Mouse (Mus musculus): Measurements from ENCODE around the gene Arfgap3. TPM values are rescaled to one million over a fixed set of nuclear protein-coding genes. Genes with fewer than 3 reads are reported as not detected.
"Not testable (repeated sequence)": the region's sequence is repeated elsewhere in the genome, so short reads cannot be mapped to it uniquely, and the experiment has no call there.

Arfgap3 gene
- total RNA-seq (2022), result 10 to 100 TPM; 16.1 to 23.7 (median 20.0) TPM

DNA sequence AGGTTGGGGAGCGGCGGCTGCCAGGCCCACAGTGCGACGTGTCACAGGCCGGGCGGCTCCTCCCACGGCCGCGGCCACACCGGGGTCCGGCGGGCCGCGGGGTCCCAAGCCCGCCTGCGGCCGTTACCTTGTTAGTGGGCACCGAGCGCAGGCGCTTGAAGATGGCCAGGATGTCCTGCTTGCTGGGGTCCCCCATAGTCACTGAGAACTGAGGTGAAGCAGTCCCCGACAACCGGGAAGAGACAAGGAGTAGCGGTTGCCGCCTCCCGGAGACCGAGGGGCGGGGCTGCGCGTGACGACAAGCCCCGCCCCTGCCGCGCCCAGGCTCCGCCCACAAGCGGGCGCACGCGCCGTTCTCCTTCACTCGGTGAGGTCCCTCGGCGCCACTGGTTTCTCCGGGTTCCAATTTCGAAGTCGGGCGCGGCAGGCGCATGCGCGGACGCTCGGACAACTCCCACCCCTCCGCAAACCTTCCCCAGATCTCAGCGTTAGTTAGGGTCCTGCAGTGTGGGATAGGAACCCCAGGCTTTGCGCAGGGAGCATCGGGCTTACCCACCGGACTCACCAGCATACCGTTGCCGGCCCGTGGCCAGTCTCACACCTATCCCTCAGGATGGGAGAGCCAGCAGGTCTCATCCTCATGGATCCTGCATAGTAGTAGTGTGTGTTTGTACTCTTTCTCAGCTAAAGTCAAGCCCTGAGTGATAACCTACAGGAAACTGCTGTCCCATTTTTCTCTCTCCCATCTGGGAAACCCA, at the start of gene Arfgap3:
Arfgap3 (minus strand) TSS at position 294 of the 758 bp plus-strand sequence.
- peak; percentile 88 to 95 for DNase-seq (ENCODE audit: low spot score in 2 of 2)

DNA sequence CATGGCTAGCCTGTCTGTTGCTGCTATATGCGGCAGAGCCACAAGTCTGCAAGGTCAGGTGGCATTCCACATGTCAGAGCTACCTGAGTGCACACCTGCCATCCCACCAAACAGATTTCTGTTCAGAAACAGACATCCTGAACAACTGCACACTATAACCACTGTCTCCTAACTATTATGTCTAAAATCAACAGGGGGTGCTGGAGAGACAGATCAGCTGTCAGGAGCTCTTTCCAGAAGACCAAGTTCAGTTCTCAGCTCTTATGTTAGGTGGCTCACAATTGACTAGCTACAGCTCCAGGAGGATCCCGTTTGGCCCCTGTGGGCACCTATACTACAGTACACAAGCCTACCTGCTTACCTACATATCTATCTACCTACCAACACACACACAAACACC, 42.7 kb upstream of the Arfgap3 start:
- no peak for DNase-seq (ENCODE audit: low spot score in 2 of 2)

DNA sequence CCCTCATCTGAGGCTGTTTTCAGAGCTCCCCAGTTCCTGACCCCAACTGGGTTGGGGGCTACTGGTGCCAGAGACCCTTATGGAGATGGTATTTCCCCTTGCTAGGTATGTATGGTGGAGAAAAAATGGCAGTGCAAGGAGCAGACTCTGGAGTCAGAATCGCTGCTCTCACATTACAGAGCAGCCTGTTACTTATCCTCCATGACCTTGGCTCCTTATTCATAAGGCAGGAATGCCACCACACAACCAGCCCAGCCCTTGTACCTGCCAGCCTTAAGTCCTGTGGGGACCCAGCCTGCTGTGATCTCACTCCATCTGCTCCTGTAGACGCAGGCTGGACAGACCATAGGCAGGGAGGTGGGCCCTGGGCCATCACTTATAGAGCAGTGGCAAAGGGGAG, 37.9 kb upstream of the Arfgap3 start:
- DNase-seq (ENCODE audit: low spot score in 2 of 2), result no peak

DNA sequence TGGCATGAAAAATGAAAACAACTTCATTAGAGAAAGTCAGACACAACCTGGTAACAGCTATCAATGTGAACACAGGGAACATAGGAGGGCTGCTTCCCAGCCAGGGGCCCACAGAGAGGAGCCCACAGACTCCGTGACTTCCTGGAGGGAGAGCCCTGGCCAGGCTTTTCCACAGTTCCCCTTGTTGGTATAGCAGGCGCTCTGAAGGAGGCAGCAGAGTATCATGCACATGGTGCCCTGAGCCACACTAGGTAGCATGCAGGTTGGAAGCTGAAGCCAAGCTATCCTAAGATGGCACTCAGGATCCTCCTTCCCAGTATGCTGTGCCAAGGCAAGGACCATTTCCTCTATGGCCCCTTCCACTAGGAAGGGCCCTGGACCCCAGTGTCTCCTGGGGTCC, 33.6 kb upstream of the Arfgap3 start:
- no peak for DNase-seq (ENCODE audit: low spot score in 2 of 2)

DNA sequence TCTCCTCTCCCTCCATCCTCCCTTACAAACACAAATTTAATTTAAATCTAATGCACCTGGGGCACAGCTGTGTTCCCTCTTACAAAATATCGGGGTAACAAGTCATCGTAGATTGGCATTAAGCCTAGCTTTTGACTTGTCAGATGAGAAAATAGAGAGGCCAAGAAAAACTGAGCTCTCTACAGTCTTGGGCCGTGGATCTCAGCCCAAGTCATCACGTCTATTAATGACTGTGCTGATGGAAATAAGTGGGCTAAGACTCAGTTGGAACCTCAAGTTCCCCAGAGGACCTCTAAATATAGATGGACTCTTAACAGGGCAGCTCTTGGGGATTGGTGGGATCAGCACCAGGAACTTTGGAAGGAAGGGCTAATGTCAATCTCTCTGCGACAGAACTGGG, 33.1 kb upstream of the Arfgap3 start:
- DNase-seq (ENCODE audit: low spot score in 2 of 2), result no peak

DNA sequence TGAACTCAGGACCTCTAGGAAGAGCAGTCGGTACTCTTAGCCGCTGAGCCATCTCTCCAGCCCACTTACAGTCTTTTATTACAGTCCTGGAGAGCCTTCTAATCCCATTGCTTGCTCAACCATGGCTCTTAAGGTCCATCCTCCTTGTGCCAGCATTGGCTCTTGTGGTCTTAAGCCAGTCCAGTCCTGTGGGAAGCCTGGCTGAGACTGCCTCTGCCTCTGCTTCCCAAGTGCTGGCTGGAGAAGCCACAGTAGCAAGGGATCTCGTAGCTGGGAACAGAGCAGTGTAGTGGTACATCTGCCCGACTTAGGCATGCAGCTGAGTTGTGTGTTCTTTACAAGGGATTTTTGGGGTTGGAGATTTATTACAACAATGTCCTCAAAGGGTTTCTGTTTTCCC, 32.4 kb upstream of the Arfgap3 start:
- no peak for DNase-seq (ENCODE audit: low spot score in 2 of 2)

DNA sequence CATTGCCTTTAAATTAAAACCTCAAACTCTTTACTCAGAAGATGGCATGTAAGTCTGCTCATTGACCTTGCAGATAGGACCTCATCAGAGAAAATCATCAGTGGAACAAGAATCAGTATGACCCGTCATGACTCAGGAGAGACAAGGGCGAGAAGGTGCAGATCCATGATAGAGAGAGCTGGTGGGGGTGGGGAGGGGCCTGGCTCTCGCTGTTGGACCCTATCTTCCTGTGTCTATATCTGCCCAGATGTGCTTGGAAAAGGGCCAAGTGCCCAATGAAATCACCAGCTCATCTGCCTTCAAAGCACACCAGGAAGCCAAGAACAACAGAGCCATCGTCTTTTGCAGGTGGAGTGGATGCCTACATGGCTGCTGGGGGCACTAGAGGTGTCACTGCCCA, 27.1 kb upstream of the Arfgap3 start:
- DNase-seq (ENCODE audit: low spot score in 2 of 2), result no peak

DNA sequence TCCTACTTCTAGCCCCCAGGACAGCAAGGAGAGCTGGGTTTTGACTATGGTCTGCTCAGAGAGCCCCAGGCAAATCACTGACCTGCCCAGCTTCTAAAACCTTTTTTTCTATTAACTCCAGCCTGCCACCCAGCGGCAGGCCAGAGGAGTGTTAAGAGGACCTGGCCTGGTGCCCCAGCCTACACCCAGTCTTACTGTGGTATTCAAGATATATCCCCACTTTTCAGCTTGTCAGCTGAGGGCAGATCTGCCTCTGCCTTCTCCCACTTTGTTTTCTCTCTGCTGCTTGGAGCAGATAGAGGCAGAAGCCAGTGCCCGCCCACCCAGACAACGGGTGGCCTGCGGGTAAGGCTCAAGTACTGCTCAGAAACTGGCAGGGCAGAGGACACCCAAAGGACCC, 25.1 kb upstream of the Arfgap3 start:
- peak; percentile 36 to 48 for DNase-seq (ENCODE audit: low spot score in 2 of 2)

DNA sequence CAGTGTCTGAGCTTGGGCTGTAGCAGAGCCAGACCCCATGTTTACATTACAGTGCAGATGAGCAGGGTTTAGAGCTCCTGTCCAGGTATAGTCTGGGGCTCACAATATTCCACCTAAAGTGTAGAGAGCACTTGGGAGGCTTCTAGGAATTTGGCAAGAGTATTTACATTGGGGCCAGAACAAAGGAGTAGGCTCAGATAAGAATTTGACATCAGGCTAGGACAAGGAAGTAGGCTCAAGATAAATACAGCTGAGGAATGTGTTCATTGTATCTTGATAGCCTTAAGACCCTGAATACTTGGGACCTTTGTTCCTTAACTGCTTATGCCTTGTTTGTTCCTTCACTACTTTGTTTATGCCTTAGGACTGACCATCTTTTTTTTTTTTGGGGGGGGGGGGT, 24.0 kb upstream of the Arfgap3 start:
- no peak for DNase-seq (ENCODE audit: low spot score in 2 of 2)

DNA sequence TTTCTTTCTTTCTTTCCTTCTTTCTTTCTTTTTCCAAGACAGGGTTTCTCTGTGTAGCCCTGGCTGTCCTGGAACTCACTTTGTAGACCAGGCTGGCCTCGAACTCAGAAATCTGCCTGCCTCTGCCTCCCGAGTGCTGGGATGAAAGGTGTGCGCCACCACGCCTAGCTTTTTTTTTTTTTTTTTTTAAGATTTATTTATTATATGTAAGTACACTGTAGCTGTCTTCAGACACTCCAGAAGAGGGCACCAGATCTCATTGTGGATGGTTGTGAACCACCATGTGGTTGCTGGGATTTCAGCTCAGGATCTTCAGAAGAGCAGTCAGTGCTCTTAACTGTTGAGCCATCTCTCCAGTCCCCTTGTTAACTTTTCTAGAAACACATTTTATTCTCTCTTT, 18.7 kb upstream of the Arfgap3 start:
- DNase-seq (ENCODE audit: low spot score in 2 of 2), result not testable (repeated sequence)

DNA sequence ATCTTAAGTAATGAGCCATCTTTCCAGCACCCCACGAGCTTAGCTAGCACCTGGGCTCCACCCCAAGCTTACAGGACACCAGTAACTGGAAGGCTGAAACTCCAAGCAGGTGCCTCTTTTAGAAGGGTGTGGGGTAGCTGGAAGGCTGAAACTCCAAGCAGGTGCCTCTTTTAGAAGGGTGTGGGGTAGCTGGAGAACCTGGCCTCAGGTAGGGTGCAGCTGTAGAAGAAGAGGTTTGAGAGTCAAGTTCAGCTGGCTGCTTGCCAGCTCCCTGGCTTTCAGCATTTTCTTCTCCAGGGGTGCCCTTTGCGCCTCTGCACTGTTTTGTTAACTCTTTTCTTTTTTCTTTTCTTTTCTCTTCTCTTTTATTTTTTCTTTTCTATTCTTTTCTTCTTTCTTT, 18.2 kb upstream of the Arfgap3 start:
- no peak for DNase-seq (ENCODE audit: low spot score in 2 of 2)

DNA sequence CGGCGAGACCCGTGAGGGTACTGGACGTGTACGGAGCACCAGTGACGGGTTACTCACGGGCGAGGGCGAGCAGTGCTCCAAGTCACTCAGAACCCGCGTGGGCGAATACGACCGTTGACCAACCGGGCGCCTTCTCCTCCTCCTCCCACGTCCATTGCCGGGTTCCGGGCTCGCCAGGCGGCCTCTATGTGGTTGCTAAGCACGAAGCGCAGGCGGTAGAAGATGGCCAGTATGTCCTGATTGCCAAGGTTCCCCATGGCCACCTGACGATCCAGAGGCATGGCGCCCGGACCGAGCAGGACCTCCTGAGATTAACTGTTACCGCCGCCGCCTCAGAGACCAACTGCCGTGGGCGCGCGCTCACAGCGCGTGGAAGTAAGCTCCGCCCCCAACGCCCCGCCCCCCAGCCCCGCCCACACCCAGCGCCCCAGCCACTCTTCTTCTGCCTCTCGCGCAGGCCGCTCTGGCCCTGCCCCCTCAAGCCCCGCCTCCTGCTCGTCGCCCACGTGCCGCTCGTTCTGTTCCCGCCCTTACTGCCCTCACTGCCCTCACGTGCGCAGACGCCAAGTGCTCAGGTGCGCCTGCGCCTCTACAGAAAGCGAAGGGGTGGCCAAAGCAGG, 17.0 kb upstream of the Arfgap3 start:
- DNase-seq (ENCODE audit: low spot score in 2 of 2), result peak; percentile 30 to 49

DNA sequence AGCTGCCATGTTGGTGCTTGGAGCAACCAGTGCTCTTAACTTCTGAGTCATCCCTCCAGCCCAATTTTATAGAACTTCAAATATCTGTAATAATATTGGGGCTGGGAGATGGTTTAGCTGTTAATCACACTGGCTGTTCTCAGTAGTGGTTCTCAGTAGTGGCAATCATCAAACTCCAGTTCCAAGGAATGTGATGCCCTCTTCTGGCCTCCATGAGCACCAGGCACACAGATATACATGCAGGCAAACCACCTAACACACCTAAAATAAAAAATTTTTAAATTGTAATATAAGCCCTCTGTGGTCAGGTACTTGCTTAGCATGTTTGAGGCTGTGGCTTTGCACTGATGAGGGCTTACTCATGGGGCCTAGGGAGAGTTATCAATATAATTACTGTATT, 15.7 kb upstream of the Arfgap3 start:
- DNase-seq (ENCODE audit: low spot score in 2 of 2), result no peak

DNA sequence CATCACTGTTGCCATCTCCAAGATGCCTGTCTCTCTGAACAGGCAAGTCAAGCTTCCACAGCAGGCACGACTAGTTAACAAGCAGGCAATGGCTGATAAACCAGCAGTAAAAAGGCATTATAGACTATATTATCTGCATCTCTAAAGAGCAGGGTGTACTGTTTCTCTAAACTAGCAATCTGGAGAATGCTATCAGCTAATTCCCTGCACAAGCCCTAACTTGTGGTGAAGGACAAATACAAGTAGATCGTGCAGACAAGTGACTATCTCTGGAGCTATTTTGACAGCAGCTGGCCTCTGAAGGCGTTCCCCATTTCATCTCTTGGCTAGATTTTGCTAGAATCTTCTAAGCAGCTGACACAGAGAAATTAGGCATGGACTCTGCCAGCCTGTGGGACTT, 14.1 kb upstream of the Arfgap3 start:
- DNase-seq (ENCODE audit: low spot score in 2 of 2), result peak; percentile 38 to 39

DNA sequence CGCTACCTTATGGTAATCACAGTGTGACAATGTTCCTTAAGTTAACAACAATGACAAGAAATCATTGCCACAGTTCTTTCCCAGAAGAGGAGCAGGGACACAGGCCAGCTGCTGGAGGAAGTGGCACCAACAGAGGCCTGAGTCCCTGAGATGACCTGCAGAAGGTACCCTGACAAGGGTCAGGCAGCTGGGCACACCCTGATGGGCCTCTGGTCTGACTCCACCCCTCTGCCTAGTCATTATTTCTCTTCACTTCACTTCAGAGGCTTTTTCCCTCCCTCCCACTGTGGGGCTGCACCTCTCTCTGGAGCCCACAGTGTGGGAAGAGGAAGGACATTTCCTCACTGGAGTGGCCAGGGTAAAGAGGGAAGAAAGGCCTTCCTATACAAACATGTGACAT, 12.8 kb upstream of the Arfgap3 start:
- DNase-seq (ENCODE audit: low spot score in 2 of 2), result not testable (repeated sequence)

DNA sequence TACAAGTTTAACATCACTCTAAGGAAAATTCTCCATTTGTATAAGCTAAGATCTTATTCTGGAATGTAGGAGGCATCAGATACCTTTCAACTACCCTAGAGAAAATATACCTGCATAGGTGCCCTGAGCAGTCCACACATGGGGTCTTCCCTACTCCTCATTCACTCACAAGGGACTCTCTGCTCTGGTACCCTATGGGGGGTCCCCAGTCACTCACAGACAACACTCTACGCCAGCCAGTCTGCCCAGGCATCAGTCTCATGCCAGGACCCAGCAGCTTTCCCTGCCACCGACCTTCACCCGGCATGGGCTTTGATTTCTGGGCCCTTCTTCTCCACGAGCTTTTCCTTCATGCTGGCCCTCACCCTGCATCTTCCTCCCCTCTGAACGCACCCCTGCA, 10.9 kb upstream of the Arfgap3 start:
- DNase-seq (ENCODE audit: low spot score in 2 of 2), result not testable (repeated sequence)

DNA sequence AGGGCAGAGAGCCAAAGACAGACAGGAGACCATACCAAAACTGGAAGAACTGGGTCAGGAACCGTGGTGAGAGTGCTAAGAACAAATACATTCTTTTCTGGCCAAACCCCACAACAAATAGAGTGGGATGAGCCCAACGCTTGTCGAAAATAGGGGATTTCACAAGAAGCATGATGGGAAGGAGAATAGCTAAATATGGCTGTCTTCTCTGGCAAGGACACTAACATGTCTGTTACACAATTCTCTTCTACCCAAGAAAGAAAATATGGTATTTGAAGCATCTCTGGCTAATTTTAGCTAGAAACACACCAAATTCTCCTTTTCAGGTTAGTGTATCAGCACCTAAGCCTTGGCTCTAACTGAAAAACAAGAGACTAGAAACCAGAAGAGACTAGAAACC, 10.1 kb upstream of the Arfgap3 start:
- DNase-seq (ENCODE audit: low spot score in 2 of 2), result no peak

DNA sequence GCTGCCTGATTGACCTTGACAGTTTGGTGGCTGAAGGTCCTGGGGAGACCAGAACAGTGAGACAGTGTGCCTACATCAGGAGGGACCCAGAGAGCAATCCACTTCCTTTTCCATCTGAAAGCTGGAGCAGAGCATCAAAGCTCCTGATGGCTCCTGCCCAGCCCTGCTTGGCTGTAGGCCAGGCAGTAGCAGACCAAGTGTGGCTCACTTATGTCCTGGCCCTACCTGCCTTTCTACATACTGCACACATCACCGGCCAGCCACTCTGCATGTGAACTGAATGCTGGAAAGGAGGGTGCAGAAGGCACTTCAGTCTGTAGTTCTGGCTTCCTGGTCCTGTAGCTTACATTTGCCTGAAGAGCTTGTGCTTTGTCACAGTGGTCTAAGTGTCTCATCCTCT, 8.4 kb upstream of the Arfgap3 start:
- no peak for DNase-seq (ENCODE audit: low spot score in 2 of 2)

DNA sequence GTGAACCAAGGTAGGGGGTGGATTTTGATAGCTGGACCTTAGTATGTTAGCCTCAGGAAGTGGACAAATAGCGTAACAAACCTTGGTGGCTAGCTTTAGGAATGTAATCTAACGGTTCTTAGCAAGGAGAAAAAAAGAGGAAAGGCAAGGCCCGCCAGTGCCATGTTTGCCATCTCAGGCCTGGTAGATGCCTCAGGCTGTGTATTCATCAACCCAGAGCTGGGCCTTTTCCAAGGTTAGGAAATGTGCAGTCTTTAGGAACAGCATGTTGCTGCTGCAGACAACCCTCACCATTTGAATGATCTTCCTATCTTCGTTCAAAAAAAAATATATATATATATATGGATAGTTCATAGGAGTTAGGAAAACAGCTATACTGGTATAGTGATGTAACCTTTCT, 1.5 kb upstream of the Arfgap3 start:
- no peak for DNase-seq (ENCODE audit: low spot score in 2 of 2)

DNA sequence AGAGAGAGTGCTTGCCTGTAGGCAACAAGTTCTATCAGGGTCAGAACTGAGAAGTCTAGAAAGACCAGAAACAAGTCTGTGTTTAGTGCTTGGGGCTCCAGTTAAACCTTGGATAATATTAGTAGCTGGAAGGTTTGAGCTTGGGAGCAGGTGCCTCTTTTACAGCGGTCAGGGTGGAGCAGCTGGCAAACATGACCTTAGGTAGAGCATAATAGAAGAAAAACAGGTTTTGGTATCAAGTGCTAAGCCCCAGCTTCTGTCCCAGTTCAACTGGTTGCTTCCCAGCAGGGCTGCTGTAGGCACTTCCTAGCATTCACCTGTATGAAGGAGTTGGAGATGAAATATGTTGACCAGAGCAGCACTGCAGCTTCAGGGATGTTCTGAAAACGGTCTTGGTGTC, 812 bp upstream of the Arfgap3 start:
- DNase-seq (ENCODE audit: low spot score in 2 of 2), result no peak

DNA sequence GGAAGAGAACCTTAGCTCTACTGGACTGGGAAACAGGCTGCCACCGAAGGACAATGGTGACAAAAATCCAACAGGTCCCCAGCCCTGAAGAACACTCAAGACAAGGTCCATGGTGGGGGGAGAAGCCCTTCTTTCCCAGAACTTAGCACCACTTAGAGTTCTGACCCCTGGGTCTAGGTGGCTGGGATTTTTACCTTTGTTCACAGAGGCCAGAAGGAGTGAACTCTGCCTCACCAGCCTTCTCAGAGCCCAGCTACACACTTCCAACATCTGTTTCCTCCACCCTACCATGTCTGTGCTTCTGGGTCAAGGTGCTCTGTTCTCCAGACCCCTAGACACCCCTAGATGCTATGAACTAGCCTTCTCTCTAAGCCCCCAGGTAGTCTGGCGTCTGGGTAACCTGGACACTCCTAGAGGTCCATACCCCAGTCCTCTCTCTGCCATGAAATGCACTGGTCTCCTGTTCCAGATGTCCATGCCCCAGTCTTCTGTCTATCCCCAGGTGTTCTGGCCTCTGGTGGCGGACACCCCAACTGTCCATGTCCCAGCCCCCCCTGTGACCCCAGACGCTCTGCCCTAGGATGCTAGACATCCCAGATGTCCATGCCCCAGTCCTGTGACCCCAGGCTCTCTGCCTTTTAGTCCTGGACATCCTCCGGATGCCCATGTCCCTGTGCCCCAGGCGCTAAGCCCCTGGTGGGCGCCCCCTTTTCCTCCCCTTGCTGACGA, 658 bp downstream of the Arfgap3 start:
- no peak for DNase-seq (ENCODE audit: low spot score in 2 of 2)

DNA sequence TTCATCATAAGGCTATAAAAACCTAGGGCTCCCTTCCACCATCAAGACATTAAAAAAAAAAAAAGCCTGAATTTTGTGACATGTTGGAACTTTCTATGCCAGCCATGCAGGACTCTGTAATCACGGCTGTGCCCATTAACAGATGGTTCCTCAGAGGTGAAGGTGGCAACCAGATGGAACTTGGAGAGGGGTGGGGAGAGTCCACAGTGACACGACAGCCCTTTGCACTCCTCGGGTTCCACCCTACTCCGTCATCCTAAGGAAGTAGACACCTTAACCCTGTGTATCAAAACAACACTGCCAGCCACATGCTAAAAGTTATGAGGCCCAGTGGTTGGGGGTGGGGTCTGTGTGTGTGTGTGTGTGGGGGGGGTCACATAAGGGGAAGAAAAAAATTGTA, 1.3 kb downstream of the Arfgap3 start:
- no peak for DNase-seq (ENCODE audit: low spot score in 2 of 2)
